Mouse (Mus musculus) liver, embryonic 16.5 days (tissue): ENCODE measurements around the gene Trp73. TPM values are rescaled to one million over a fixed set of nuclear protein-coding genes. Genes with fewer than 3 reads are reported as not detected.
A peak's percentile ranks its signal among the peaks of the same experiment; 100 is the strongest.

Experiments used
- ATAC-seq: fragments of 200-750 bp; cut with Nextera tagmentation; 2 replicates; pipeline ENCODE4 v1.8.0; 2017; ENCODE audit warnings: low read depth, mild to moderate bottlenecking, moderate number of reproducible peaks, moderate library complexity
- H3K27ac ChIP-seq: fragments of 300-500 bp; sonication (generic); 2 replicates; pipeline ENCODE4 v1.5.1; 2014; ENCODE audit warnings: mild to moderate bottlenecking, low read length
- H3K27me3 ChIP-seq: fragments of 300-500 bp; sonication (generic); 2 replicates; pipeline ENCODE4 v1.6.1; 2014; ENCODE audit warnings: low read depth, low read length, mixed read lengths; ENCODE audit not compliant: control insufficient read depth, insufficient read depth
- H3K36me3 ChIP-seq: fragments of 300-500 bp; sonication (generic); 2 replicates; pipeline ENCODE4 v1.6.1; 2014; ENCODE audit warnings: mild to moderate bottlenecking; ENCODE audit not compliant: control insufficient read depth, insufficient read depth
- H3K4me1 ChIP-seq: fragments of 300-500 bp; sonication (generic); 2 replicates; pipeline ENCODE4 v1.6.1; 2014; ENCODE audit warnings: low read depth, low read length, mixed read lengths; ENCODE audit not compliant: control insufficient read depth
- H3K4me2 ChIP-seq: fragments of 300-500 bp; sonication (generic); 2 replicates; pipeline ENCODE4 v1.6.1; 2014; ENCODE audit warnings: low read depth, low read length, mixed read lengths
- H3K4me3 ChIP-seq: fragments of 300-500 bp; sonication (generic); 2 replicates; pipeline ENCODE4 v1.5.1; 2014; ENCODE audit warnings: low read depth, mild to moderate bottlenecking, low read length
- H3K9ac ChIP-seq: fragments of 300-500 bp; sonication (generic); 2 replicates; pipeline ENCODE4 v1.6.1; 2014; ENCODE audit warnings: low read depth, low read length
- H3K9me3 ChIP-seq: fragments of 300-500 bp; sonication (generic); replicated peaks from 2 replicates; pipeline ENCODE4 v1.6.1; 2016; ENCODE audit warnings: low read length; ENCODE audit not compliant: control insufficient read depth
- WGBS: fragments of 180-500 bp; shearing (Covaris S2); extraction: QIAGEN DNeasy Blood & Tissue Kit; methylation state at CpG from one replicate; pipeline ENCODE4 v1.1.7; 2014; ENCODE audit not compliant: insufficient replicate concordance; 5-methylcytosine and 5-hydroxymethylcytosine counted together
- polyA plus RNA-seq: library from polyadenylated mRNA; unstranded; fragments of >200 nt; fragmentation: Nextera tagmentation; extraction: Ambion mirVana; gene quantifications from 2 replicates; pipeline ENCODE4 v1.2.1, GENCODE M21; 2015

Gene Trp73
- polyA plus RNA-seq, 1 experiment from 2014 or later: 0.05 TPM

- H3K9ac ChIP-seq: peak overlapping the region; percentile 95
- peak overlapping the region; percentile 94 for H3K4me2 ChIP-seq
- peaks cover 30% of the 10 kb centered on the region for H3K36me3 ChIP-seq
- no peaks in the 10 kb centered on the region for H3K9me3 ChIP-seq
- peaks cover 53% of the 10 kb centered on the region for H3K4me1 ChIP-seq
- peak overlapping the region; percentile 93 for H3K4me3 ChIP-seq
- 9% methylated on average over 17 of the region's 17 CpGs for WGBS
- H3K27ac ChIP-seq: peak overlapping the region; percentile 93
- no peak for ATAC-seq
- no peaks in the 10 kb centered on the region for H3K27me3 ChIP-seq
Measured at GRCm38 (mm10) chr4:154024729-154025521, 115.1 kb downstream of the Trp73 start.

GRCm38 (mm10) chr4:154023754-154024601 is 116.0 kb downstream of the Trp73 start:
- 4% methylated on average over 8 of the region's 8 CpGs for WGBS
- H3K4me3 ChIP-seq: peak overlapping the region; percentile 93
- ATAC-seq: peak; percentile 84
- no peaks in the 10 kb centered on the region for H3K9me3 ChIP-seq
- H3K4me2 ChIP-seq: peak overlapping the region; percentile 94
- peaks cover 32% of the 10 kb centered on the region for H3K36me3 ChIP-seq
- H3K27ac ChIP-seq: peak overlapping the region; percentile 93
- no peaks in the 10 kb centered on the region for H3K27me3 ChIP-seq
- peak overlapping the region; percentile 95 for H3K9ac ChIP-seq
- peaks cover 53% of the 10 kb centered on the region for H3K4me1 ChIP-seq

- H3K27me3 ChIP-seq: no peaks in the 10 kb centered on the region
- H3K9ac ChIP-seq: peak overlapping the region; percentile 95
- ATAC-seq: no peak
- peaks cover 51% of the 10 kb centered on the region for H3K4me1 ChIP-seq
- H3K4me3 ChIP-seq: peak overlapping the region; percentile 93
- peak overlapping the region; percentile 93 for H3K27ac ChIP-seq
- peaks cover 37% of the 10 kb centered on the region for H3K36me3 ChIP-seq
- 47% methylated on average over 4 of the region's 4 CpGs for WGBS
- H3K4me2 ChIP-seq: peak overlapping the region; percentile 94
- H3K9me3 ChIP-seq: no peaks in the 10 kb centered on the region
Measured at GRCm38 (mm10) chr4:154022844-154023243, 117.2 kb downstream of the Trp73 start.

GRCm38 (mm10) chr4:154022407-154022806 is 117.6 kb downstream of the Trp73 start:
- H3K4me2 ChIP-seq: peak overlapping the region; percentile 94
- peaks cover 47% of the 10 kb centered on the region for H3K4me1 ChIP-seq
- H3K4me3 ChIP-seq: peak overlapping the region; percentile 93
- H3K27me3 ChIP-seq: no peaks in the 10 kb centered on the region
- no peak for ATAC-seq
- H3K36me3 ChIP-seq: peaks cover 39% of the 10 kb centered on the region
- no peaks in the 10 kb centered on the region for H3K9me3 ChIP-seq
- peak overlapping the region; percentile 95 for H3K9ac ChIP-seq
- 72% methylated on average over 4 of the region's 4 CpGs for WGBS
- peak overlapping the region; percentile 93 for H3K27ac ChIP-seq

GRCm38 (mm10) chr4:154021432-154021831 is 118.6 kb downstream of the Trp73 start:
- H3K27ac ChIP-seq: peak overlapping the region; percentile 93
- no peaks in the 10 kb centered on the region for H3K27me3 ChIP-seq
- peaks cover 48% of the 10 kb centered on the region for H3K36me3 ChIP-seq
- no peak overlapping the region for H3K4me2 ChIP-seq
- no peak overlapping the region for H3K9ac ChIP-seq
- H3K4me3 ChIP-seq: no peak overlapping the region
- ATAC-seq: no peak
- peaks cover 37% of the 10 kb centered on the region for H3K4me1 ChIP-seq
- 79% methylated on average over 9 of the region's 9 CpGs for WGBS
- no peaks in the 10 kb centered on the region for H3K9me3 ChIP-seq

- Histone ChIP-seq H3K9me3 (no peaks in the 10 kb centered on the region), H3K4me3 (no peak overlapping the region), H3K4me2 (no peak overlapping the region), H3K27ac (no peak overlapping the region), H3K36me3 (peaks cover 61% of the 10 kb centered on the region), H3K27me3 (no peaks in the 10 kb centered on the region), H3K9ac (no peak overlapping the region), H3K4me1 (peaks cover 26% of the 10 kb centered on the region)
- no peak for ATAC-seq
- 57% methylated on average over 7 of the region's 7 CpGs for WGBS
Measured at GRCm38 (mm10) chr4:154019571-154019970, 120.4 kb downstream of the Trp73 start.

- no peaks in the 10 kb centered on the region for H3K27me3 ChIP-seq
- peaks cover 37% of the 10 kb centered on the region for H3K36me3 ChIP-seq
- no peaks in the 10 kb centered on the region for H3K9me3 ChIP-seq
- no peak for ATAC-seq
- H3K4me3 ChIP-seq: no peak overlapping the region
- no peak overlapping the region for H3K4me2 ChIP-seq
- H3K27ac ChIP-seq: no peak overlapping the region
- no peak overlapping the region for H3K9ac ChIP-seq
- 82% methylated on average over 11 of the region's 11 CpGs for WGBS
- peaks cover 20% of the 10 kb centered on the region for H3K4me1 ChIP-seq
Measured at GRCm38 (mm10) chr4:154015476-154015875, 124.5 kb downstream of the Trp73 start.

- peak overlapping the region; percentile 74 for H3K27ac ChIP-seq
- no peaks in the 10 kb centered on the region for H3K9me3 ChIP-seq
- peak overlapping the region; percentile 87 for H3K4me2 ChIP-seq
- peak overlapping the region; percentile 97 for H3K4me3 ChIP-seq
- under 1% methylated on average over 55 of the region's 55 CpGs for WGBS
- peak overlapping the region; percentile 91 for H3K9ac ChIP-seq
- peak; percentile 2; the same call in 1 of the 2 replicates for ATAC-seq
- H3K36me3 ChIP-seq: peaks cover 24% of the 10 kb centered on the region
- H3K27me3 ChIP-seq: no peaks in the 10 kb centered on the region
- H3K4me1 ChIP-seq: peaks cover 20% of the 10 kb centered on the region
Measured at GRCm38 (mm10) chr4:154012132-154012882, 127.7 kb downstream of the Trp73 start.
